Mouse (Mus musculus) thymus, adult 2 months (tissue): ENCODE results near the gene Rpap1.

Experiments used
- CTCF ChIP-seq: fragments of 200-500 bp; IDR thresholded peaks from 2 replicates; pipeline ENCODE4 v1.5.1; 2012; ENCODE audit warnings: mild to moderate bottlenecking, control low read depth, low read length, moderate library complexity, borderline replicate concordance; ENCODE audit not compliant: control insufficient read depth, poor library complexity, insufficient read depth; ENCODE audit errors: extremely low read depth
- POLR2A ChIP-seq: fragments of 200-500 bp; IDR thresholded peaks from 2 replicates; pipeline ENCODE4 v1.6.1; 2012; ENCODE audit warnings: mild to moderate bottlenecking, low read length, control low read depth, moderate library complexity; ENCODE audit not compliant: control insufficient read depth, poor library complexity, insufficient read depth; ENCODE audit errors: extremely low read depth

DNA sequence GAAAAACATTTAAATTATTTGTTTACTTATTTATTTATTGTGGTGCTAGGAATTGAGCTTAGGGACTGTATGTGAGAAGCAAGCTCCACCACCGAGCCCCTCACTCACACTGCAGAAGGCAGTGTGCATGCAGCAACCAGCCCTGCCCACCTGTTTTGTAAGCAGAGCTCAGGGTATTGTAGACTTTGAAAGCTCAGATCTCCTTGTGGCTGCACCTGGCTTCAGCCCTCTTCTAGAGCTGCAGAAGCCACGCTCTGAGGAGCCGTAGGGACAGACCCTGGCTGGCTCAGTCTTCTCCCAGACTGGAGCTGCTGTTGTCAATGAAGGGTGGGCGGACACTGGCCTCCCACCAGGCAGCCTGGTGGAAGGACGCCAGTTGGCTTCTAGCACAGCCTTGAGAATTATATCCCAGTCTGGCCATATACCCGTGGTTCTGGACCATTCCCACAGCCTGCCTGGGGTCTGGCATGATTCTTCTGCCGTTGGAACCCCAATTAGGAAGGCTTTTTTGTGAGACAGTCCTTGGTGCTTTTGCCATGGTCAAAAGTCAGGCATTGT lies 27.1 kb upstream of the Rpap1 start:
- TF ChIP-seq POLR2A (no peak), CTCF (no peak)
